Mouse (Mus musculus): ENCODE data around the gene Ppid. TPM values are rescaled to one million over a fixed set of nuclear protein-coding genes. Genes with fewer than 3 reads are reported as not detected.

Ppid gene
- total and polyA plus RNA-seq, 2 experiments from 2014 or later: 90.5 to 135 TPM

DNA sequence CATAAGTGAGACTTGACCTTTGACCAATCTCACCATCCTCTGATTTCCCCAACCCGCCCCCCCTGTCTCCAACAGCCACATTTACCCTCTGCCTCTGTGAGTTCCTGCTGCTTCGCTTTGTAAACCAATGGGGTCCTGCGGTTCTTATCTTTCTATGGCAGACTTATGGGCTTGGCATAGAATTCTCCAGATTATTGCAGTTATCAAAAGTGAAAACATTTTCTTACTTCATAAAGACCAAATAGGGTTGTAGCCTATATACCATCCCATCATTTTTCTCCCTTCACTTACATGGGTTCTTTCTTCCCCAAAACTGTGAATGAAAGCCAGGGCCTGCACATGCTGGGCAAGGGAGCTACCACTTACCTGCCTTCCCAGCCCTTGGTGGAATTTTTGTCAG is 16.8 kb upstream of the Ppid start:
- ATAC-seq (no peak), DNase-seq (no peak)
- Histone ChIP-seq H3K9ac (no peak overlapping the region), H3K4me1 (ENCODE audit: insufficient read depth) (0 out of 2 replicates have a peak, but pooled peaks cover 4% of the 10 kb centered on the region), H3K4me3 (ENCODE audit: low read depth, low read length) (no peak overlapping the region), H3K27me3 (ENCODE audit: insufficient read depth, low read length) (no peaks in the 10 kb centered on the region), H3K36me3 (ENCODE audit: insufficient read depth) (no peaks in the 10 kb centered on the region), H3K27ac (ENCODE audit: low read depth, low read length) (no peak overlapping the region), H3K9me3 (ENCODE audit: low read length) (no peaks in the 10 kb centered on the region), H3K4me2 (ENCODE audit: low read depth) (no peak overlapping the region)
- no peak for TF ChIP-seq CTCF (IDR thresholded peaks at IDR 0.05; ENCODE audit: low read depth)
- 86% methylated on average over 3 of the region's 3 CpGs for WGBS

DNA sequence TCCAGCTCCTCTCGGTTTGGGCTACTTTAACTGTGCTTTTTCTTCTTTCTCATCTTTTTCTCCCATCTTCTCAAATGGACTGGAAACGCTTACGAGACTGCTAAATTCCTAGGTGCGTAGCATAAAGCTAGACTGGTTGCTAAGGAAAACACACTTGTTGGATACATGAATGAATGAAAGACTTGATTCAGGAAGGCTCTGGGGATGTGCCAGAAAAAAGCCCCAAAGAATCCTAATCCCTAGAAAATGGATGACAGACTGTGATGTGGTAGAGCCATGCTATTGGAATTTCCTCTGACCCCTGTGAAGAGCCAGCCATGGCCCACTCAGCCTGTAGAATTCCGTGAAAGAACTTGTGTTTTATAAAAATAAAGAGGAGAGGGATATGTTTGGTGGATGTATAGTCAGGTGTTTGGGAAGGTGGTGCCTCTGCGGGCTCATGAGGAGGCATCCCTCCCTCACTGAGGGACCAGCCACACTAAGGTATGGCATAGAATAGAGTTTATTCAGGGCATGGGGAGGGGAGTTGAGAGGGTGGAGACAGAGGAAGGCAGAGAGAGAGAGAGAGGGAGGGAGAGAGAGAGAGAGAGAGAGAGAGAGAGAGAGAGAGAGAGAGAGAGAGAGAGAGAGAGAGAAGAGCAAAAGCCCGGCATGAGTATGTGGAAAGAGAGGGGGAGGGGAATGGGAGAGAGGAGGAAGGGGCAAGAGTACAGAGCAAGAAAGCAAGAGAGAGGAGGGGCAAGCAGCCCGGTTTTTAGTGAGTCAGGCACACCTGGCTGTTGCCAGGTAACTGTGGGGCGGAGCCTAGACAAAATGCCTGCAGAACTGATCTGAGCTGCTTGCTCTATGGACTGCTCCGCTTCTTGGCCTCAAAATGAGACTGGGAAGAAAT is 15.3 kb upstream of the Ppid start:
- ATAC-seq: peak; percentile 78
- Histone ChIP-seq H3K36me3 (ENCODE audit: insufficient read depth) (no peaks in the 10 kb centered on the region), H3K4me3 (ENCODE audit: low read depth, low read length) (no peak overlapping the region), H3K4me1 (ENCODE audit: insufficient read depth) (0 out of 2 replicates have a peak, but pooled peaks cover 4% of the 10 kb centered on the region), H3K9ac (no peak overlapping the region), H3K4me2 (ENCODE audit: low read depth) (no peak overlapping the region; the same call in 1 of the 2 replicates), H3K9me3 (ENCODE audit: low read length) (no peaks in the 10 kb centered on the region), H3K27me3 (ENCODE audit: insufficient read depth, low read length) (no peaks in the 10 kb centered on the region), H3K27ac (ENCODE audit: low read depth, low read length) (0 out of 2 replicates have a peak overlapping the region, but pooled peaks have one; percentile 15)
- TF ChIP-seq CTCF (IDR thresholded peaks at IDR 0.05; ENCODE audit: low read depth): no peak
- DNase-seq: peak; percentile 54
- 4% methylated on average over 10 of the region's 10 CpGs for WGBS

DNA sequence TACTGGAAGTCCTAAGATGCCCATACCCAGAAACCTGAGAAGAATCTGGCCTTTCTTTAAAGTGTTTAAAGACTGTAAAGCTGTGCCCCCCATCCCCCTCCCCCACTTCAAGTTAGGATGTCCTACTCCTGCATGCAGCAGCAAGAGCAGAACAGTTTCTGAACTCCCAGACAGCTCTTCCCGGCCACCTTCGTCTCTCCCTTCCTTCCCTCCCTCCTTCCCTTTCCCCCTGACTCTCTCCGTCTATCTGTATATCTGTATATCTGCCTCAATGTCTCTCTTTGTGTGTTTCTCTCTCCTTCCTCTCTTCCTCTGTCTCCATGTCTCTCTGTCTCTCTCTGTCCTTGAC is 14.7 kb upstream of the Ppid start:
- H3K27me3 ChIP-seq (ENCODE audit: insufficient read depth, low read length): no peaks in the 10 kb centered on the region
- H3K9me3 ChIP-seq (ENCODE audit: low read length): no peaks in the 10 kb centered on the region
- 13% methylated on average over 3 of the region's 3 CpGs for whole genome bisulfite sequencing
- no peaks in the 10 kb centered on the region for H3K36me3 ChIP-seq (ENCODE audit: insufficient read depth)
- ATAC-seq (peak; percentile 21), DNase-seq (no peak)
- H3K27ac ChIP-seq (ENCODE audit: low read depth, low read length): no peak overlapping the region
- no peak for TF ChIP-seq CTCF (IDR thresholded peaks at IDR 0.05; ENCODE audit: low read depth)
- H3K4me1 ChIP-seq (ENCODE audit: insufficient read depth): 0 out of 2 replicates have a peak, but pooled peaks cover 4% of the 10 kb centered on the region
- no peak overlapping the region for H3K4me3 ChIP-seq (ENCODE audit: low read depth, low read length)
- no peak overlapping the region for H3K9ac ChIP-seq
- no peak overlapping the region; the same call in 1 of the 2 replicates for H3K4me2 ChIP-seq (ENCODE audit: low read depth)

DNA sequence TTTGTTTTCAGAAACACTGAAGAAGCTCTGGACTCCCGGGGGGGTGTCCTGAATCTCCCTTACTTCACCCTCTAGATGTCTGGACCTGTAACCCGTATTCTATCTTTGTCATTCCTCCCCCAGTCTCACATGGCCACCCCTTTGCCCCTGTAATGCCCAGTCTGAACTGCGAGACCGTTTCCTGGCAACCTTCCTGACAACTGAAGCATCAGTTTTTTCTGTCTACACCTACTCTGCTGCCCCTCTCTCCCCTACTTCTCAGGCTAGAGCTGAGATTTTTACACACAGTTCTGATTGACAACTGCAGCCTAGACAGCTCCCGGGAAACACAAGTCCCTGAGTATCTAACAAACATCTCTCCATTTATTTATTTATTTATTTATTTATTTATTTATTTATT is 14.3 kb upstream of the Ppid start:
- ATAC-seq (no peak), DNase-seq (no peak)
- H3K9me3 ChIP-seq (ENCODE audit: low read length): no peaks in the 10 kb centered on the region
- 0 out of 2 replicates have a peak, but pooled peaks cover 4% of the 10 kb centered on the region for H3K4me1 ChIP-seq (ENCODE audit: insufficient read depth)
- H3K36me3 ChIP-seq (ENCODE audit: insufficient read depth): no peaks in the 10 kb centered on the region
- H3K27ac ChIP-seq (ENCODE audit: low read depth, low read length): no peak overlapping the region
- no peak for TF ChIP-seq CTCF (IDR thresholded peaks at IDR 0.05; ENCODE audit: low read depth)
- no peak overlapping the region for H3K4me3 ChIP-seq (ENCODE audit: low read depth, low read length)
- no peak overlapping the region for H3K9ac ChIP-seq
- no peak overlapping the region for H3K4me2 ChIP-seq (ENCODE audit: low read depth)
- H3K27me3 ChIP-seq (ENCODE audit: insufficient read depth, low read length): no peaks in the 10 kb centered on the region
- WGBS: 28% methylated on average over 5 of the region's 5 CpGs

DNA sequence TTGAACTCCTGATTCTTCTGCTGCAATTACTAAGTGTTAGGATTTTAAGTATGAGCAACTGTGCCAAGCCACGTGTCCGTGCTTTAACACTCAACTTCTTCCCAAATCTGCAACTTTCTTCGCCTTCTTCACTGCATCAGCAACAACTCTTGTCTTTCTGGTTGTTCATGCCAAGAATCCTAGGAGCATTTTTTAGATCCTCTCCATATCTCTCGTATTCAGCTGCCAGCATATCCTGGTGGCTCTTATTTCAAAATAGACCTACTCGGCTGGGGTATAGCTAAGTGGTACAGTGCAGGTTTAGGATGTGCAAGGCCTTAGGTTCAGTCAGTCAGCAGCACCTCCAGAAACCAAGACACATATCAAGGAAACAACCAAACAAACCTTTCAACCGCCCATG is 13.5 kb upstream of the Ppid start:
- Histone ChIP-seq H3K4me3 (ENCODE audit: low read depth, low read length) (no peak overlapping the region), H3K36me3 (ENCODE audit: insufficient read depth) (no peaks in the 10 kb centered on the region), H3K27ac (ENCODE audit: low read depth, low read length) (no peak overlapping the region), H3K27me3 (ENCODE audit: insufficient read depth, low read length) (no peaks in the 10 kb centered on the region), H3K9me3 (ENCODE audit: low read length) (no peaks in the 10 kb centered on the region), H3K9ac (no peak overlapping the region), H3K4me2 (ENCODE audit: low read depth) (no peak overlapping the region), H3K4me1 (ENCODE audit: insufficient read depth) (0 out of 2 replicates have a peak, but pooled peaks cover 4% of the 10 kb centered on the region)
- ATAC-seq (no peak), DNase-seq (peak; percentile 27)
- WGBS: 79% methylated on average over 6 of the region's 6 CpGs
- no peak for TF ChIP-seq CTCF (IDR thresholded peaks at IDR 0.05; ENCODE audit: low read depth)

DNA sequence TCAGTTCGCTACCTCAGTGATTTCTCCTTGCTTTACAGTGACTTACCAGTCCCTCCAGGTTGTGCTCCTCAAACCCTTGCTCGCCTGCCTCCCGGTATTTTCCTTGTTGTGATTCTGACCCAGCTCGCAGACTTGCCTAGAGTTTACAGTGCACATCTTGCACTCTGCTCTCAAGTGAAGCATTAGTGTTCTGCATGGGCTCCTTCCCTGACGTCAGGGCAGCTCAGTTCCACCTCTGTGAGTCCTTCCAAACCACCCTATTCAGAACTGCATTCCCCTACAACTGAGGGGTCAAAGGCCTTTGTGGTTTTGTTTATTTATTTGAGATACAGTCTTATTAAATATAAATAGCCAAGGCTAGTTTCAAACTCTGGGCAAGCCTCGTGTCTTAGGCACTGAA is 13.0 kb upstream of the Ppid start:
- DNase-seq: no peak
- Histone ChIP-seq H3K4me1 (ENCODE audit: insufficient read depth) (0 out of 2 replicates have a peak, but pooled peaks cover 4% of the 10 kb centered on the region), H3K27me3 (ENCODE audit: insufficient read depth, low read length) (no peaks in the 10 kb centered on the region), H3K4me2 (ENCODE audit: low read depth) (no peak overlapping the region), H3K9me3 (ENCODE audit: low read length) (no peaks in the 10 kb centered on the region), H3K9ac (no peak overlapping the region), H3K36me3 (ENCODE audit: insufficient read depth) (no peaks in the 10 kb centered on the region), H3K4me3 (ENCODE audit: low read depth, low read length) (no peak overlapping the region), H3K27ac (ENCODE audit: low read depth, low read length) (no peak overlapping the region)
- WGBS: 77% methylated on average over 6 of the region's 6 CpGs
- TF ChIP-seq CTCF (IDR thresholded peaks at IDR 0.05; ENCODE audit: low read depth): no peak
- no peak for ATAC-seq

DNA sequence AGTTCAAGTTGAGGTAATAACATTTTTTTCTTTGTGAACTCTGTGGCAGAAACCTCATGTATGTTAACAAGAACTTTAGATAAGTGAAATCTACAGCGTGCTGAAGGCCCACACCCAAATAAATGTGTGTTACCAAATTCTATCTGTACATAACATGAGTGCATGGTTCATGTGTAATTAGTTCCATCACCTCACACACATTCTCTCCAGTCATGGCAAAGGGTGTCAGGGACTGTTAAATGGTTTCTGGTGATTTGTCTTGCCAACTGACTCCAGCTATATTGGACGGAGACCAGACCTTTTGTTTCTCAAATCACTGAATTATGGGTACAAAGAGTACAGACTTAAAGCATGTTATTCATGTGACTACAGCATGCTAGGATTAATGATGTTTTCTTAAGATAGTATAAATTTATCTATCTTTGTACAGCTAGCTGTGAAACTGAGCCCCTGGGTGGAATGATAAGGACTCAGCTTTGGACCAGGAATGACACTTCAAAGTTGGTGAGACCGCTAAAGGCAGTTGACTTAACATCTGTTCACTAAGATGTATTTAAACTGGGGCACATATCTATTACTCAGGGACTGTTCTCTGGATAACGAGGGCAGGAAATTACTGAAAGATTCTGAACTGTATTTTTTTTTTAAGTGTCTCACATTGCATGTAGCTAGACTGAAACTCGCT is 11.1 kb upstream of the Ppid start:
- DNase-seq: no peak
- no peak overlapping the region for H3K9ac ChIP-seq
- no peak for TF ChIP-seq CTCF (IDR thresholded peaks at IDR 0.05; ENCODE audit: low read depth)
- 0 out of 2 replicates have a peak, but pooled peaks cover 4% of the 10 kb centered on the region for H3K4me1 ChIP-seq (ENCODE audit: insufficient read depth)
- no peak for ATAC-seq
- H3K27ac ChIP-seq (ENCODE audit: low read depth, low read length): no peak overlapping the region
- no peaks in the 10 kb centered on the region for H3K27me3 ChIP-seq (ENCODE audit: insufficient read depth, low read length)
- H3K4me3 ChIP-seq (ENCODE audit: low read depth, low read length): no peak overlapping the region
- no peaks in the 10 kb centered on the region for H3K9me3 ChIP-seq (ENCODE audit: low read length)
- no peak overlapping the region for H3K4me2 ChIP-seq (ENCODE audit: low read depth)
- no peaks in the 10 kb centered on the region for H3K36me3 ChIP-seq (ENCODE audit: insufficient read depth)
- 73% methylated on average over 5 of the region's 5 CpGs for WGBS
